In genomic region chr9:49407028-49407427, GRCm38 (mm10) we compare ENCODE assay signal across 20 mouse cellular contexts. TPM values are rescaled to one million over a fixed set of nuclear protein-coding genes. Genes with fewer than 3 reads are reported as not detected.
"Had no signal": no experiment of that assay in that cellular context is flagged by ENCODE, and none has a peak within 500 bp of the region (broad histone marks: within the 10 kb centered on the region; RNA-seq: fewer than 3 reads in every experiment).

No protein-coding gene starts in this region.

- H3K27me3 ChIP-seq: liver, embryonic 13.5 days; lung, embryonic 15.5 days; megakaryocyte, embryonic 14.5 days; midbrain, embryonic 15.5 days; neural tube, embryonic 13.5 days had no signal

- H3K27ac ChIP-seq: left cerebral cortex, adult 2 months; limb, embryonic 10.5 days; liver, embryonic 13.5 days; lung, embryonic 15.5 days; macrophage; midbrain, embryonic 15.5 days; neural tube, embryonic 13.5 days; stomach, postnatal 0 days had no signal

- H3K4me2 ChIP-seq: liver, embryonic 13.5 days; lung, embryonic 15.5 days; midbrain, embryonic 11.5 days; midbrain, embryonic 15.5 days; neural tube, embryonic 13.5 days had no signal

- H3K36me3 ChIP-seq: limb, embryonic 10.5 days; liver, embryonic 13.5 days; lung, embryonic 15.5 days; midbrain, embryonic 15.5 days; neural tube, embryonic 13.5 days had no signal

- DNase-seq: kidney, adult 9 months; kidney, postnatal 10 days; liver, embryonic 13.5 days; liver, postnatal 0 days; lung, postnatal 14 days; right cerebral cortex, adult 18-20 months; right cerebral cortex, postnatal 25 days; thymus, adult 18-20 months; thymus, postnatal 14 days had no signal

- H3K9ac ChIP-seq: liver, embryonic 13.5 days; liver, postnatal 0 days; lung, embryonic 15.5 days; midbrain, embryonic 15.5 days; neural tube, embryonic 13.5 days had no signal

- H3K9me3 ChIP-seq: limb, embryonic 10.5 days; liver, embryonic 13.5 days; lung, embryonic 15.5 days; midbrain, embryonic 15.5 days; neural tube, embryonic 13.5 days had no signal

- ATAC-seq: liver, postnatal 0 days; midbrain, embryonic 15.5 days had no signal

- H3K4me1 ChIP-seq: limb, embryonic 10.5 days; liver, embryonic 13.5 days; lung, embryonic 15.5 days; megakaryocyte, embryonic 14.5 days; midbrain, embryonic 15.5 days; neural tube, embryonic 13.5 days had no signal

- H3K4me3 ChIP-seq: left cerebral cortex, adult 2 months; limb, embryonic 10.5 days; liver, embryonic 13.5 days; lung, embryonic 15.5 days; midbrain, embryonic 15.5 days; neural tube, embryonic 13.5 days had no signal

RNA-seq across cellular contexts. Expression of gene Ankk1, which starts 19.8 kb away (rescaled TPM):
- polyA plus RNA-seq: large intestine, adult 2 months; limb, embryonic 10.5 days; liver, embryonic 13.5 days; liver, postnatal 0 days; lung, embryonic 15.5 days; macrophage; midbrain, embryonic 11.5 days; midbrain, embryonic 15.5 days; neural tube, embryonic 13.5 days; small intestine, adult 2 months had no signal
